Mouse (Mus musculus) myocyte (in vitro differentiated cells): ENCODE results near the gene Efnb1. TPM values are rescaled to one million over a fixed set of nuclear protein-coding genes. Genes with fewer than 3 reads are reported as not detected.

Experiments
- H3K27me3 ChIP-seq: one replicate; pipeline ENCODE4 v1.6.1; 2011; ENCODE audit not compliant: control insufficient read depth, insufficient read depth, insufficient read length
- H3K36me3 ChIP-seq: one replicate; pipeline ENCODE4 v1.6.1; 2011; ENCODE audit not compliant: control insufficient read depth, insufficient read depth
- H3K4me2 ChIP-seq: one replicate; pipeline ENCODE4 v1.6.1; 2011; ENCODE audit warnings: low read depth, control low read depth
- H3K4me3 ChIP-seq: one replicate; pipeline ENCODE4 v1.5.1; 2011; ENCODE audit warnings: mild to moderate bottlenecking, control low read depth, moderate library complexity
- H3K79me2 ChIP-seq: one replicate; pipeline ENCODE4 v1.6.1; 2011; ENCODE audit not compliant: control insufficient read depth, insufficient read depth
- H3ac ChIP-seq: one replicate; pipeline ENCODE4 v1.6.1; 2011; ENCODE audit not compliant: control insufficient read depth, insufficient read length
- CEBPB ChIP-seq: IDR thresholded peaks from 2 replicates; pipeline ENCODE4 v1.6.1; 2011; ENCODE audit warnings: mild to moderate bottlenecking, moderate library complexity; ENCODE audit not compliant: poor library complexity, insufficient read depth, severe bottlenecking
- E2F4 ChIP-seq: IDR thresholded peaks from one replicate; pipeline ENCODE4 v1.6.1; 2011; ENCODE audit warnings: mild to moderate bottlenecking, control low read depth, moderate library complexity; ENCODE audit not compliant: insufficient read depth
- MAX ChIP-seq: IDR thresholded peaks from one replicate; pipeline ENCODE4 v1.6.1; 2011; ENCODE audit warnings: low read depth, mild to moderate bottlenecking, control low read depth
- MYOD1 ChIP-seq, 3 experiments: IDR thresholded peaks; one replicate each; pipeline ENCODE4 v1.6.1; 2011; ENCODE audit warnings: control low read depth in 2 of 3, low read depth in 2 of 3, mild to moderate bottlenecking in 2 of 3, moderate library complexity in 1 of 3; ENCODE audit not compliant: insufficient read length in 2 of 3, control insufficient read depth in 1 of 3
- MYOG ChIP-seq, 3 experiments: IDR thresholded peaks; one replicate each; pipeline ENCODE4 v1.6.1; 2011; ENCODE audit warnings: control low read depth in 2 of 3, low read depth in 2 of 3, mild to moderate bottlenecking in 2 of 3; ENCODE audit not compliant: insufficient read length in 2 of 3, control insufficient read depth in 1 of 3, insufficient read depth in 1 of 3
- POLR2A ChIP-seq: IDR thresholded peaks from one replicate; pipeline ENCODE4 v1.6.1; 2011; ENCODE audit warnings: low read depth, mild to moderate bottlenecking, control low read depth, moderate library complexity; ENCODE audit not compliant: insufficient read length
- POLR2AphosphoS2 ChIP-seq: IDR thresholded peaks from one replicate; pipeline ENCODE4 v1.6.1; 2011; ENCODE audit warnings: low read depth, control low read depth; ENCODE audit not compliant: insufficient read length
- REST ChIP-seq: IDR thresholded peaks from one replicate; pipeline ENCODE4 v1.6.1; 2011; ENCODE audit warnings: mild to moderate bottlenecking, control low read depth, moderate library complexity; ENCODE audit not compliant: insufficient read depth, insufficient read length
- SRF ChIP-seq: IDR thresholded peaks from one replicate; pipeline ENCODE4 v1.6.1; 2011; ENCODE audit warnings: low read depth; ENCODE audit not compliant: control insufficient read depth, insufficient read length
- TCF12 ChIP-seq: IDR thresholded peaks from one replicate; pipeline ENCODE4 v1.6.1; 2011; ENCODE audit warnings: mild to moderate bottlenecking, control low read depth; ENCODE audit not compliant: poor library complexity, insufficient read depth, severe bottlenecking
- TCF3 ChIP-seq: IDR thresholded peaks from one replicate; pipeline ENCODE4 v1.6.1; 2011; ENCODE audit warnings: low read depth, control low read depth; ENCODE audit not compliant: insufficient read length
- USF1 ChIP-seq: IDR thresholded peaks from one replicate; pipeline ENCODE4 v1.6.1; 2011; ENCODE audit warnings: low read depth, mild to moderate bottlenecking, control low read depth, moderate library complexity
- polyA plus RNA-seq: library from polyadenylated mRNA; unstranded; fragments of >200 nt; fragmentation: generic; extraction: Trizol; gene quantifications from one replicate; pipeline ENCODE4 v1.2.1, GENCODE M21; 2012; ENCODE audit warnings: missing spikeins

The Efnb1 gene
- polyA plus RNA-seq, 1 experiment, result 17.6 TPM

- no peak overlapping the region for H3K4me3 ChIP-seq
- TF ChIP-seq TCF12, result no peak
- H3K4me2 ChIP-seq, result no peak overlapping the region
- no peak overlapping the region for H3ac ChIP-seq
- no peaks in the 10 kb centered on the region for H3K36me3 ChIP-seq
- peaks cover 7% of the 10 kb centered on the region for H3K27me3 ChIP-seq
- no peaks in the 10 kb centered on the region for H3K79me2 ChIP-seq
Observed at GRCm38 (mm10) chrX:99185081-99185596, 49.2 kb downstream of the Efnb1 start.

GRCm38 (mm10) chrX:99186497-99187435, 50.8 kb downstream of the Efnb1 start:
- H3ac ChIP-seq, result no peak overlapping the region
- no peaks in the 10 kb centered on the region for H3K36me3 ChIP-seq
- TF ChIP-seq CEBPB, result no peak
- no peak for TF ChIP-seq POLR2A
- no peak for TF ChIP-seq E2F4
- TF ChIP-seq MYOD1 (IDR thresholded peaks at IDR 0.05; ENCODE audit: control insufficient read depth in 1 of 3, insufficient read length in 2 of 3, low read depth in 2 of 3), result no peak
- TF ChIP-seq USF1, result no peak
- no peak for TF ChIP-seq REST
- TF ChIP-seq MYOG (IDR thresholded peaks at IDR 0.05; ENCODE audit: control insufficient read depth in 1 of 3, insufficient read depth in 1 of 3, insufficient read length in 2 of 3, low read depth in 2 of 3), result no peak
- no peak for TF ChIP-seq POLR2AphosphoS2
- TF ChIP-seq TCF12, result no peak
- TF ChIP-seq MAX, result no peak
- no peak for TF ChIP-seq TCF3
- TF ChIP-seq SRF, result no peak
- H3K79me2 ChIP-seq, result no peaks in the 10 kb centered on the region
- no peak overlapping the region for H3K4me2 ChIP-seq
- H3K4me3 ChIP-seq, result no peak overlapping the region
- H3K27me3 ChIP-seq, result peaks cover 23% of the 10 kb centered on the region

DNA sequence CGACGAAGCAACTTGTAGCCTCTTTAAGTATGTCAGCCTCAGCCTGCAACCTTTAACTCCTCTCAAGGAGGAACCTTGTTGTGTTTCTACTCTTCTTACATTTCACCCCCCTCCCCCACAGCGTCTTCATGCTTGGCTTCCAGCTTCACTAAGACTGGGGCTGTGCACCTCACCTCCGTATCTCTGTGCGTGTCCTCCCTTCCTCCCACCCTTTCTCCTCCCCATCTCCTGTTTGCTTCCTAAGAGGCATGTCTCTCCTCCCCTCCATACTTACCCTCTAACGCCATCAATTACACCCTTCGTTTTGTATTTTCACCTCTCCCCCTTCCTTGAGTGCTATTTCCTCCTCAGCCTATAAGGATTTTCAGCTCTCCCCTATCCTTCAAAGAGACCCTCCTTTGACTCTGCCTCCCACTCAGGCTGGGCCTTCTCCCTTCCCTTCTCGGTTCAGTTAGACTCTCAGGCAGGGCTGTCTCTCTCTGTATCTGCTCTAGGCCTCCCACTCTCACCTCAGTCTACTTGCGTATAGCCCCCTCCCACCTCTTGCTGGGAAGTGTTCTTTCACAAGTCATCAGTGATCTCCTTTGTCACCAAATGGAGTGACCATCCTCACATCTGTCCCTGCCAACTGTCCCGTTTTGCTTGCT, 55.6 kb downstream of the Efnb1 start:
- Histone ChIP-seq H3K79me2 (no peaks in the 10 kb centered on the region), H3K27me3 (peaks cover 25% of the 10 kb centered on the region)

DNA sequence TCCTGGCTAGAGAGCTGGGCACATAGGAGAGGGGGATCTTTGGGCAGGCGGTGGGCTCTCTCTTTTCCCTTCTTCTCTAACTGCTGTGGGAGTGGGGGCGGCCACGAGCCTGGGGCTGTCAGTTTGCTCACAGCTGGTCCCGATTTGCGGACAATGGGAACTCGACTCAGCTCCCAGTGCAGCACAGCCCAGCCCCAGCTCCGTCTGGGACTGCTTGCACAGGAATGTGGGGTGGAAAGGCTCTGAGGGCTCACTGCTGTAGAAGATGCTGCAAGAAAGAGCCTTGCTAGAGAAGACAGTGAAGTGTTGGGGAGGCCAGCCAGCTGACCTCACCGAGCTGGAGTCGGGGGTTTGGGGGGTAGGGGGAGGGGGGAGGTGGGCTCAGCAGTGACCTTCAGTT, 61.0 kb downstream of the Efnb1 start:
- no peak overlapping the region for H3K4me2 ChIP-seq
- H3K36me3 ChIP-seq, result no peaks in the 10 kb centered on the region
- TF ChIP-seq MYOD1 (IDR thresholded peaks at IDR 0.05; ENCODE audit: control insufficient read depth in 1 of 3, insufficient read length in 2 of 3, low read depth in 2 of 3) (no peak), TCF3 (no peak), E2F4 (no peak), SRF (no peak), TCF12 (no peak), POLR2A (no peak)
- no peak overlapping the region for H3K4me3 ChIP-seq
- no peaks in the 10 kb centered on the region for H3K79me2 ChIP-seq
- H3K27me3 ChIP-seq, result peaks cover under 1% of the 10 kb centered on the region
- no peak overlapping the region for H3ac ChIP-seq

More for the DNA sequence above, 55.6 kb downstream of the Efnb1 start:
- Histone ChIP-seq H3ac (no peak overlapping the region), H3K4me3 (no peak overlapping the region), H3K36me3 (no peaks in the 10 kb centered on the region), H3K4me2 (no peak overlapping the region)
- no peak for TF ChIP-seq E2F4
- TF ChIP-seq MYOD1 (IDR thresholded peaks at IDR 0.05; ENCODE audit: control insufficient read depth in 1 of 3, insufficient read length in 2 of 3, low read depth in 2 of 3), result no peak
- no peak for TF ChIP-seq SRF
- no peak for TF ChIP-seq MAX
- no peak for TF ChIP-seq MYOG (IDR thresholded peaks at IDR 0.05; ENCODE audit: control insufficient read depth in 1 of 3, insufficient read depth in 1 of 3, insufficient read length in 2 of 3, low read depth in 2 of 3)
- no peak for TF ChIP-seq POLR2A
- TF ChIP-seq TCF3, result no peak
- TF ChIP-seq POLR2AphosphoS2, result no peak
- TF ChIP-seq TCF12, result no peak
- TF ChIP-seq REST, result no peak
- TF ChIP-seq CEBPB, result no peak
- no peak for TF ChIP-seq USF1

- Histone ChIP-seq H3K4me3 (no peak overlapping the region), H3K36me3 (no peaks in the 10 kb centered on the region), H3ac (no peak overlapping the region), H3K27me3 (no peaks in the 10 kb centered on the region), H3K4me2 (peak overlapping the region; percentile 60), H3K79me2 (no peaks in the 10 kb centered on the region)
- TF ChIP-seq MYOD1 (IDR thresholded peaks at IDR 0.05; ENCODE audit: control insufficient read depth in 1 of 3, insufficient read length in 2 of 3, low read depth in 2 of 3) (no peak), MAX (no peak), MYOG (IDR thresholded peaks at IDR 0.05; ENCODE audit: control insufficient read depth in 1 of 3, insufficient read depth in 1 of 3, insufficient read length in 2 of 3, low read depth in 2 of 3) (no peak), POLR2AphosphoS2 (no peak), E2F4 (no peak), POLR2A (no peak), CEBPB (no peak), TCF3 (no peak), SRF (no peak), REST (no peak), TCF12 (no peak), USF1 (no peak)
Observed at GRCm38 (mm10) chrX:99198532-99198931, 62.6 kb downstream of the Efnb1 start.

Other genes with a start within 250 kb of the Efnb1 start
- 3.6 TPM for gene Ophn1, start 245.1 kb upstream of the Efnb1 start, polyA plus RNA-seq
- gene Yipf6, start 199.8 kb upstream of the Efnb1 start, polyA plus RNA-seq, result 9.1 TPM
- gene Stard8, start 132.9 kb upstream of the Efnb1 start, polyA plus RNA-seq, result 0.06 TPM